Mouse (Mus musculus) E14TG2a.4 (cell line): ENCODE results near the gene Lin54.

Experiments used
- H3K27me3 ChIP-seq: 2 replicates; pipeline ENCODE4 v1.6.1; 2014; ENCODE audit warnings: low read length, control low read depth; ENCODE audit not compliant: insufficient read depth
- H3K36me3 ChIP-seq: 2 replicates; pipeline ENCODE4 v1.6.1; 2014; ENCODE audit warnings: low read length, control low read depth; ENCODE audit not compliant: insufficient read depth
- H3K4me1 ChIP-seq: replicated peaks from 2 replicates; pipeline ENCODE4 v1.6.1; 2014; ENCODE audit warnings: low read depth, low read length, control low read depth
- H3K4me3 ChIP-seq: replicated peaks from 2 replicates; pipeline ENCODE4 v1.5.1; 2014; ENCODE audit warnings: mild to moderate bottlenecking, low read length
- H3K9me3 ChIP-seq: 2 replicates; pipeline ENCODE4 v1.6.1; 2014; ENCODE audit warnings: low read length, control low read depth
- CTCF ChIP-seq: conservative IDR thresholded peaks from 2 replicates; pipeline ENCODE4 v1.5.1; 2014; ENCODE audit warnings: low read length
- NANOG ChIP-seq: IDR thresholded peaks from 2 replicates; pipeline ENCODE4 v1.6.1; 2014; ENCODE audit warnings: borderline replicate concordance, low read length, mixed read lengths
- POU5F1 ChIP-seq: IDR thresholded peaks from 2 replicates; pipeline ENCODE4 v1.6.1; 2014; ENCODE audit warnings: low read length, borderline replicate concordance

Lin54 gene

DNA sequence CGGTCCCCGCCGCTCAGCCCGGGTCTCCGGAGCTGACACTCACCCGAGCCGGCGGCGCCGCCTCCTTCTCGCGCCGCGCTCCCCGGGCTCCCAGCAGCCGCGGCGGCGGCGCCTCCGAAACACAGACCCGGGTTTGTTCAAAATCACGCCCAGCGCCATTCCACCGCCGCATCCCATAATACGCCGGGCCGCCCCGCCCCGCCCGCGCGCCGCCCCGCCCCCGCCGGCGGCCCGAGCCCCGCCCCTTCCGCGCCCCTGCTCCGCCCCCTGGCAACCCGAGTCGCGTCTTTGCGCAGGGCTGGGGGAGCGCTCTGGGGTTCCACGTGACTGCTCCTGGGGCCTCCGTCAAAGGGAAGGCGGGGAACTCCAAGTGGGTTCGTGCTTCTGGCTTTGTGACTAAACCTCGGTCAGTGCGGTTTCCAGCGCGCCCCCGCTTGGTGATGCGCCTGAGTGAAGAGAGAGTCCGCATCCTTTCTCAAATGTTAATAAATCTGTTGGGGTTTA, at the start of gene Lin54:
TSS of gene Lin54 (minus strand) at position 182 of the 504 bp plus-strand sequence.
- no peak for TF ChIP-seq POU5F1
- no peak for TF ChIP-seq CTCF
- TF ChIP-seq NANOG = no peak
- H3K4me1 ChIP-seq = peaks cover 33% of the 10 kb centered on the region

DNA sequence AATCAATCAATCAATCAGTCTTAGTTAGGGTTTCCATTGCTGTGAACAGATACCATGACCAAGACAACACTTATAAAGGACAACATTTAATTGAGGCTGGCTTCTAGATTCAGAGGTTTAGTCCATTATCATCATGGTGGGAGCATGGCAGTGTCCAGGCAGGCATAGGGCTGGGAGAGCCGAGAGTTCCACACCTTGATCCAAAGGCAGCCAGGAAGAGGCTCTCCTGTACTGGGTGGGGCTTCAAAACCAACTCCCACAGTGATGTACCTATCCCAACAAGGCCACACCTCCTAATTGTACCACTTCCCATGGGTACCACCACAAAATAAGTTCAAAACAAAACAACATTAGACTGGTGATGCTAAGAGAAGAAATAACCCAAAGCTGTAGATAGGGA, 49.7 kb upstream of the Lin54 start:
- Histone ChIP-seq H3K4me3 (no peak overlapping the region), H3K9me3 (no peaks in the 10 kb centered on the region), H3K36me3 (peaks cover 39% of the 10 kb centered on the region), H3K27me3 (no peaks in the 10 kb centered on the region), H3K4me1 (no peaks in the 10 kb centered on the region)
- TF ChIP-seq POU5F1 (no peak), NANOG (no peak), CTCF (no peak)

More for the DNA sequence above, at the start of gene Lin54:
- Histone ChIP-seq H3K27me3 (no peaks in the 10 kb centered on the region), H3K9me3 (no peaks in the 10 kb centered on the region), H3K36me3 (no peaks in the 10 kb centered on the region), H3K4me3 (peak within 1 kb of the TSS; percentile 90)

DNA sequence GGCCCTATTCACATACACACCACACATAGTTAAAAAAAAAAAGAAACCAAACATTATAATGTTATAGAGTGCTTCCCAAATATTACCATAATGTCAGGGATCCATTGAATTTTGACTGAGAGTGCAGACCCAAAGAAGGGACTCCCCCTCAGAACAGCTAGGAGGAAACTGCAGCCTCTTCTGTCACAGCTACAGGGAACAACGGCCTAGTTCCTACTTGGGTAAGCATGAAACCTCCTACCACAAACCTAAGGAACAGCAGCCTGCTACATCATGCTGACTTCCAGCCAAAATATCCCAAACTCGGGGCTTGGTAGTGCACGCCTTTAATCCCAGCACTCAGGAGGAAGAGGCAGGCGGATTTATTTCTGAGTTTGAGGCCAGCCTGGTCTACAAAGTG, 48.9 kb upstream of the Lin54 start:
- H3K4me1 ChIP-seq = no peaks in the 10 kb centered on the region
- TF ChIP-seq NANOG (no peak), CTCF (no peak), POU5F1 (no peak)
- H3K9me3 ChIP-seq = no peaks in the 10 kb centered on the region
- no peak overlapping the region for H3K4me3 ChIP-seq
- H3K27me3 ChIP-seq = no peaks in the 10 kb centered on the region
- H3K36me3 ChIP-seq = peaks cover 48% of the 10 kb centered on the region

DNA sequence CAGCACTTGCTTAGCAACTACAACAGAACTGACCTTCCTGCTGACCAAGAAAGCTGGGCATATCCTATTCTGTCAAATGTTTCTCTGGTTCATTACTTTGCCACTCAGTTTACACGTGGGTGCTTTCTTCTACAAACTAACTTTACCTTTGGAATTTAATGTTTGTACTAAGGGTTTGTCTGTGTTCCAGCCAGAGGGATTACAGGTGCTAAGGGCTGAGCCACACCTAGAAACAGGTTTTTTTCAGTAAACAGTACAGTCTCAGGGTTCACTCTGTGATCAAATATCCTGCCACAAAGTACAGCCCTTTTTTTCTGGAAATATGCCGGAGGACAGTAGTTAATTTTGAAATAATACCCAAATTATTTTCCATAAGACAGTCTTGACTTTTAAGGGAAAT, 47.8 kb upstream of the Lin54 start:
- Histone ChIP-seq H3K4me1 (no peaks in the 10 kb centered on the region), H3K36me3 (peaks cover 58% of the 10 kb centered on the region), H3K4me3 (no peak overlapping the region), H3K9me3 (no peaks in the 10 kb centered on the region), H3K27me3 (no peaks in the 10 kb centered on the region)
- TF ChIP-seq NANOG (no peak), POU5F1 (no peak), CTCF (no peak)

DNA sequence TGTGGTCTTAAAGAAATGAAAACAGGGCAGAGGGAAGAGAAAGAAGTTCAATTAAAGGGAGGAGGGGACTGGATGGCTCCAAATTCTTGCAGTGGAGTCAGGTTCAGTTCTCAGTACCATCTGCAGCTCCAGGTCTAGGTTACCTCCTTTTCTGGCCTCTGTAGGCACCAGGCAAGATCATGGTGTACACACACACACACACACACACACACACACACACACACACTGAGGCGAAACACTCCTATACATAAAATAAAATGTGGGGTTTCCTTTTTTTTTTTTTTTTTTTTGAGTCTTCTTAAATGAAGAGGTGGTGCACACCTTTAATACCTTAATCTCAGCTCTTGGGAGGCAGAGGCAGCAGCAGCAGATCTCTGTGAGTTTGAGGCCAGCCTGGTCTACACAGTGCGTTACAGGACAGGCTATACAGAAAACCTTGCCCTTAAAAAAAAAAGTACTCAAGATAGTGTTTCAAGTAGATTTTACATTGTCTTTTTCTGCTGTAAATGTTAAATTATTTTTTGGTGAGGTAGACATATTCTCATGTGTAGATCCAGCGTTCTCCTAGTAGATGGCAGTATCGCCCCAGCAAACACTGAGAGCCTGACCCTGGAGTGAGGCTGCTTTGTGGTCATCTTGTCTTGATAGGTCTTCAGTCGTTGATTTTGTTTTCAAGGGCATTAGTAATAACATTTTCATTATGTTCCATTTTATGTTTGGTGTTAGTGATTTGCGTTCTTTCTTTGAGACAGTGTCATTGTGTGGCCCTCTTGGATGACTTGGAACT, 46.0 kb upstream of the Lin54 start:
- H3K27me3 ChIP-seq = no peaks in the 10 kb centered on the region
- no peaks in the 10 kb centered on the region for H3K9me3 ChIP-seq
- H3K4me3 ChIP-seq = no peak overlapping the region
- TF ChIP-seq NANOG = no peak
- H3K36me3 ChIP-seq = peaks cover 74% of the 10 kb centered on the region
- no peaks in the 10 kb centered on the region for H3K4me1 ChIP-seq

DNA sequence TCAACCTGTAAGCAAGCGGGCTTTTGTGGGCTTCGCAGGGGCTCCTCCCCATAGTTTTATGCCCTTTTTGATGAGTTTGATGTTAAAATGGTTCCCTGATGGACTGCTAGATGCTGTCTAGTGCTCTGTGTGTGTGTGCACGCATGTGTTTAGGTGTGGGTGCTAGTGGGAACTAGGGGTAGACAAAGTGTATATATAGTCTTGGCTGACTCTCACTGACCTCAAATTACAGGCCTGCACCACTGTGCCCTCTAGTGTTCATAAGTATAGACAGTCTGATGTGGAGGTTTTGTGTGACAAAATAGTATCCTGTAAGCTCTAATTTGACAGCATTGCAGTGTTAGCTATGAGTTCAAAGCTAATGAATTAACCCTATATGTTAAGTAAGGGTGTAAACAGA, 36.2 kb upstream of the Lin54 start:
- TF ChIP-seq NANOG (no peak), CTCF (peak; percentile 29)

DNA sequence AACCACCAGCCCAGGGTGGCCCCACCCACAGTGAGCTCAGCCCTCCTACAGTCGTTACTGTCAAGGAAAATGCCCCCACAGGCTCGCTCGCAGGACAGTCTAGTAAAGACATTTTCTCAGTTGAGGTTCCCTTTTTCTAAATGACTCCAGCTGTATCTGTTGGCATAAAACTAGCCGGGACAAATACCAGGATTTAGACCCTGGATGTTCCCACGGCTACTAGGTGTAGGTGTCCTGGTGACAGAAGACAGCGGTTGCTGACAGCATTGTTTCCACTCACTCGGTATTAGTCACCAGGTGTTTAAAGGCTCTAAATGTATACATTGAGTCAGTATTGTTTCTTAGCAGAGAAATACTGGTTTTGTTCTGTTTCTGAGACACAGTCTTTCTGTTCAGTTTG, 35.4 kb upstream of the Lin54 start:
- H3K4me3 ChIP-seq = no peak overlapping the region
- TF ChIP-seq POU5F1 (no peak), CTCF (no peak), NANOG (no peak)

More for the DNA sequence above, 36.2 kb upstream of the Lin54 start:
- peaks cover 2% of the 10 kb centered on the region for H3K9me3 ChIP-seq
- H3K4me1 ChIP-seq = no peaks in the 10 kb centered on the region
- no peak overlapping the region for H3K4me3 ChIP-seq
- no peaks in the 10 kb centered on the region for H3K27me3 ChIP-seq
- H3K36me3 ChIP-seq = peaks cover 86% of the 10 kb centered on the region

DNA sequence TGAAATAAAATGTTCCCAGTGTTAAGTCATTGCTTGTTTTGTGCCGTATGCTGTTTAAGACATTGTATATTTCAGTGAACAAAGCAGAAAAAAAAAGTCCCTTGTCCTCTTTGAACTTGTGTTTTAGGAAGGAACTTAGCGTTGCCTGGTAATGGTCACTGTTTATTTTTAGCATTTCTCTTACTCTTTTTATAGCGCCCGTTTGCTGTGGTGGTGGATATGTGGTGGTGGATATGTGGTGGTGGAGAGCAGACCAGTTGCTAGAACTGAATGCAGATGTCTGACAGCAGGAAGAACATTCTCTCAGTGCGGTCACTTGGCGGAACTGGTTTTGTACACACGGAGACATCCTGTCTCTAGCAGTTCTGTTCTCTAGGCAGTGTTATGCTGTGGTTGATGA, 25.7 kb upstream of the Lin54 start:
- Histone ChIP-seq H3K4me1 (no peaks in the 10 kb centered on the region), H3K9me3 (peaks cover 100% of the 10 kb centered on the region)
- TF ChIP-seq CTCF (no peak), NANOG (no peak), POU5F1 (no peak)

More for the DNA sequence above, 35.4 kb upstream of the Lin54 start:
- H3K9me3 ChIP-seq = peaks cover 10% of the 10 kb centered on the region
- peaks cover 87% of the 10 kb centered on the region for H3K36me3 ChIP-seq
- H3K4me1 ChIP-seq = no peaks in the 10 kb centered on the region
- no peaks in the 10 kb centered on the region for H3K27me3 ChIP-seq

DNA sequence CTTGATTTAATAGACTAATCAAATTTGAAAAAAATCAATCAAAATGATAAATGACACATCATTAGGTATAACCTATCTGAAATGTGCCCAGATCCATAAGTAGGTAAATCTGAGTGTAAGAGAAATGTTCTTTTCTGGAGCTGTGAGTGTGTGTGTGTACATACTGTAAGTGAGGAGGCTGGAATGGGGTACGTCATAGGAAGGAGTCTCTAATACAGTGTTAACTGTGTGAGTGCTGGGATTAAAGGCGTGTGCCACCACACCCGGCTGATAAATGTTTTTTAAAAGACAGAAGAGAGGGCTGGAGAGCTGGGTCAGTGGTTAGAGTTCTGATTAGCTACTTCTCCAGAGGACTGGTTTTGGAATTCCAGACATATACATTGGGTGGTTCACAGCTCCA, 25.2 kb upstream of the Lin54 start:
- TF ChIP-seq NANOG (no peak), CTCF (no peak), POU5F1 (no peak)
- no peaks in the 10 kb centered on the region for H3K27me3 ChIP-seq
- peaks cover 91% of the 10 kb centered on the region for H3K36me3 ChIP-seq
- H3K4me3 ChIP-seq = no peak overlapping the region
- no peaks in the 10 kb centered on the region for H3K4me1 ChIP-seq
- H3K9me3 ChIP-seq = peaks cover 99% of the 10 kb centered on the region

More for the DNA sequence above, 25.7 kb upstream of the Lin54 start:
- H3K36me3 ChIP-seq = peaks cover 94% of the 10 kb centered on the region
- H3K4me3 ChIP-seq = 0 out of 2 replicates have a peak overlapping the region, but pooled peaks have one; percentile 29
- no peaks in the 10 kb centered on the region for H3K27me3 ChIP-seq
